Mouse (Mus musculus) CH12.LX (cell line): Measurements from ENCODE around the gene Ppp4r3b. TPM values are rescaled to one million over a fixed set of nuclear protein-coding genes. Genes with fewer than 3 reads are reported as not detected.

ENCODE experiments used
- DNase-seq: peaks from one replicate; pipeline ENCODE4 v3.0.0-alpha.2; 2013; ENCODE audit errors: extremely low read depth
- H3K27ac ChIP-seq: 2 replicates; pipeline ENCODE4 v1.5.1; 2012; ENCODE audit warnings: low read depth, mild to moderate bottlenecking, control low read depth, moderate library complexity; ENCODE audit not compliant: insufficient read depth
- H3K27me3 ChIP-seq: replicated peaks from 2 replicates; pipeline ENCODE3; 2012; ENCODE audit warnings: inconsistent platforms
- H3K36me3 ChIP-seq, 2 experiments: replicated peaks in 1 of 2; 2 replicates each; pipeline versions ENCODE3 to v1.6.1; 2012; ENCODE audit warnings: inconsistent platforms in 1 of 2, low read length in 1 of 2, mild to moderate bottlenecking in 1 of 2, mixed read lengths in 1 of 2, moderate library complexity in 1 of 2; ENCODE audit not compliant: control insufficient read depth in 1 of 2, insufficient read depth in 1 of 2
- H3K4me1 ChIP-seq, 2 experiments: 2 replicates each; pipeline ENCODE4 v1.6.1; 2012; ENCODE audit warnings: inconsistent platforms in 1 of 2, moderate library complexity in 1 of 2; ENCODE audit not compliant: insufficient read depth in 2 of 2, control insufficient read depth in 1 of 2
- H3K4me2 ChIP-seq: 2 replicates; pipeline ENCODE4 v1.6.1; 2012; ENCODE audit warnings: low read depth, mild to moderate bottlenecking, control low read depth; ENCODE audit not compliant: poor library complexity, insufficient read depth, severe bottlenecking
- H3K4me3 ChIP-seq, 3 experiments: fragments of 150-350 bp in 1 of 3; sonication (generic) in 1 of 3; replicated peaks in 1 of 3; 2 replicates each; pipeline versions ENCODE3 to v1.5.1; 2011 to 2012; ENCODE audit warnings: low read depth in 2 of 3, low read length in 2 of 3, mild to moderate bottlenecking in 2 of 3, moderate library complexity in 2 of 3, control low read depth in 1 of 3, improper control_type of control experiment in 1 of 3, inconsistent platforms in 1 of 3, mixed read lengths in 1 of 3; ENCODE audit not compliant: poor library complexity in 1 of 3
- H3K79me2 ChIP-seq: replicated peaks from 2 replicates; pipeline ENCODE4 v1.6.1; 2012; ENCODE audit warnings: mild to moderate bottlenecking, moderate library complexity; ENCODE audit not compliant: control insufficient read depth, poor library complexity, insufficient read depth, severe bottlenecking; ENCODE audit errors: extremely low read depth
- H3K9ac ChIP-seq: 2 replicates; pipeline ENCODE4 v1.6.1; 2012; ENCODE audit warnings: low read depth, mild to moderate bottlenecking, control low read depth, moderate library complexity; ENCODE audit not compliant: insufficient read depth
- H3K9me3 ChIP-seq: replicated peaks from 2 replicates; pipeline ENCODE3; 2012; ENCODE audit warnings: low read length, inconsistent platforms, mixed read lengths
- BHLHE40 ChIP-seq: IDR thresholded peaks from 2 replicates; pipeline ENCODE4 v1.6.1; 2011; ENCODE audit warnings: mild to moderate bottlenecking, low read depth, low read length, improper control_type of control experiment
- CTCF ChIP-seq, 2 experiments: IDR thresholded peaks in 1 of 2; conservative IDR thresholded peaks in 1 of 2; 2 replicates each; pipeline ENCODE4 v1.5.1; 2011 to 2012; ENCODE audit warnings: low read depth in 2 of 2, low read length in 2 of 2, improper control_type of control experiment in 1 of 2, inconsistent platforms in 1 of 2, mild to moderate bottlenecking in 1 of 2, moderate library complexity in 1 of 2
- E2F4 ChIP-seq: IDR thresholded peaks from 2 replicates; pipeline ENCODE4 v1.6.1; 2011; ENCODE audit warnings: low read depth, low read length, improper control_type of control experiment; ENCODE audit not compliant: insufficient replicate concordance
- ELF1 ChIP-seq: IDR thresholded peaks from 2 replicates; pipeline ENCODE4 v1.6.1; 2014; ENCODE audit warnings: low read depth, mild to moderate bottlenecking, inconsistent platforms, low read length, improper control_type of control experiment
- EP300 ChIP-seq: IDR thresholded peaks from 2 replicates; pipeline ENCODE4 v1.6.1; 2011; ENCODE audit warnings: low read length, improper control_type of control experiment
- GABPA ChIP-seq: IDR thresholded peaks from 2 replicates; pipeline ENCODE4 v1.6.1; 2012; ENCODE audit warnings: low read depth, low read length, improper control_type of control experiment, inconsistent platforms; ENCODE audit not compliant: insufficient replicate concordance
- JUN ChIP-seq: IDR thresholded peaks from 2 replicates; pipeline ENCODE4 v1.6.1; 2011; ENCODE audit warnings: low read depth, mild to moderate bottlenecking, low read length, improper control_type of control experiment, moderate library complexity; ENCODE audit not compliant: insufficient read depth
- MEF2A ChIP-seq: IDR thresholded peaks from 2 replicates; pipeline ENCODE4 v1.6.1; 2014; ENCODE audit warnings: low read depth, mild to moderate bottlenecking, inconsistent platforms, low read length, improper control_type of control experiment, borderline replicate concordance
- MXI1 ChIP-seq: IDR thresholded peaks from 2 replicates; pipeline ENCODE4 v1.6.1; 2011; ENCODE audit warnings: mild to moderate bottlenecking, low read depth, low read length, improper control_type of control experiment
- MYC ChIP-seq: IDR thresholded peaks from 2 replicates; pipeline ENCODE4 v1.6.1; 2011; ENCODE audit warnings: low read depth, mild to moderate bottlenecking, improper control_type of control experiment, low read length
- NELFE ChIP-seq: IDR thresholded peaks from 2 replicates; pipeline ENCODE4 v1.6.1; 2011; ENCODE audit warnings: low read depth, low read length, improper control_type of control experiment
- NRF1 ChIP-seq: IDR thresholded peaks from 2 replicates; pipeline ENCODE4 v1.6.1; 2014; ENCODE audit warnings: low read depth, mild to moderate bottlenecking, inconsistent platforms, low read length, improper control_type of control experiment, moderate library complexity
- PAX5 ChIP-seq: IDR thresholded peaks from 2 replicates; pipeline ENCODE4 v1.6.1; 2012; ENCODE audit warnings: low read length, inconsistent platforms, mixed read lengths
- POLR2A ChIP-seq: IDR thresholded peaks from 2 replicates; pipeline ENCODE4 v1.6.1; 2011; ENCODE audit warnings: low read depth, mild to moderate bottlenecking, improper control_type of control experiment, low read length
- RAD21 ChIP-seq: IDR thresholded peaks from 2 replicates; pipeline ENCODE4 v1.6.1; 2011; ENCODE audit warnings: low read depth, mild to moderate bottlenecking, low read length, improper control_type of control experiment, moderate library complexity
- RCOR1 ChIP-seq: conservative IDR thresholded peaks from 2 replicates; pipeline ENCODE4 v1.6.1; 2012; ENCODE audit warnings: low read depth, mild to moderate bottlenecking, inconsistent platforms, low read length, improper control_type of control experiment
- TBP ChIP-seq: conservative IDR thresholded peaks from 2 replicates; pipeline ENCODE4 v1.6.1; 2011; ENCODE audit warnings: low read depth, low read length, improper control_type of control experiment
- UBTF ChIP-seq: IDR thresholded peaks from 2 replicates; pipeline ENCODE4 v1.6.1; 2012; ENCODE audit warnings: low read depth, mild to moderate bottlenecking, inconsistent platforms, low read length, improper control_type of control experiment, moderate library complexity
- USF1 ChIP-seq: IDR thresholded peaks from 2 replicates; pipeline ENCODE4 v1.6.1; 2014; ENCODE audit warnings: low read depth, mild to moderate bottlenecking, inconsistent platforms, low read length, improper control_type of control experiment
- USF2 ChIP-seq: conservative IDR thresholded peaks from 2 replicates; pipeline ENCODE4 v1.6.1; 2011; ENCODE audit warnings: low read depth, low read length, improper control_type of control experiment
- dilution Hi-C: fragments of 300-500 bp; cut with MboI; formaldehyde crosslinking; loops from 2 replicates; pipeline ENCODE4 v1.14.3; 2020; ENCODE audit warnings: low sequenced_read_pairs; ENCODE audit not compliant: extremely low pct_unique_long_range_greater_than_20kb, extremely low pct_ligation_motif_present
- in situ Hi-C: fragments of 300-500 bp; cut with MboI; formaldehyde crosslinking; loops from 3 replicates; pipeline ENCODE4 v1.14.3; 2019; ENCODE audit warnings: low sequenced_read_pairs, low pct_ligation_motif_present, low pct_unique_long_range_greater_than_20kb, mixed read lengths
- polyA plus RNA-seq: library from polyadenylated mRNA; unstranded; fragments of >175 nt; gene quantifications from 2 replicates; pipeline ENCODE4 v1.2.1, GENCODE M21; 2012; ENCODE audit warnings: low read depth; ENCODE audit not compliant: insufficient read length
- total RNA-seq, 2 experiments: library from RNA; depleted of rRNA; stranded (reverse); fragments of 300-350 nt in 1 of 2; fragments of >200 nt in 1 of 2; gene quantifications; 2 replicates each; pipeline ENCODE4 v1.2.3; 2012 to 2014

Gene Ppp4r3b
- total and polyA plus RNA-seq, 3 experiments: 95.5 to 127 (median 116) TPM

DNA sequence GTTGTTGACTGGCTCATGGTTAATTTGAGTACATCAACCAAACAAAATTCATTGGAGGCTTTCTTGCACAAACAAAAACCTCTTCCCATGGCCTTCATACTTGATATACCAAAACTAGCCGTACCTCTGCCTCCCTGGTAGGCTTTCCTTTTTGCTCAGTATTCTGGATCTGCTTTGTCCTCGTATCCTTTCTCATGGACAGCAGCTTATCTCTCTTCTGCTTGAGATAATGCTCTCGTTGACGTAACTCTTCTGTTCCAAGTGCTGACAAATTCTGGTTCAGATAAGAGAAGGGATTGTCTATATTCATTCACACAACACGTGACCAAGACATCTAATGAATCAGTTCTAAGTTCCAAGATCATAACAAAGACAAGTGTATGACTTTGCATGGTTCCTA lies 49.6 kb downstream of the Ppp4r3b start:
- no peak for DNase-seq
- in situ Hi-C loops: no loop called here
- H3K9me3 ChIP-seq: no peaks in the 10 kb centered on the region
- no peak overlapping the region for H3K4me3 ChIP-seq
- H3K36me3 ChIP-seq: peaks cover 42 to 89% of the 10 kb centered on the region in 2 experiments
- TF ChIP-seq PAX5 (no peak), RCOR1 (no peak), NRF1 (no peak), USF2 (no peak), MEF2A (no peak), BHLHE40 (no peak), MXI1 (no peak), UBTF (no peak), NELFE (no peak), ELF1 (no peak), USF1 (no peak), GABPA (no peak), JUN (no peak), RAD21 (no peak), CTCF (conservative IDR thresholded peaks at IDR 0.05 in 1 of 2, IDR thresholded peaks at IDR 0.05 in 1 of 2; ENCODE audit: low read depth in 2 of 2, low read length in 2 of 2) (no peak), TBP (no peak), E2F4 (no peak)
- TF ChIP-seq, all 38 proteins: peak for 0
- no peak overlapping the region for H3K27ac ChIP-seq
- dilution Hi-C loops: no loop called here
- H3K4me1 ChIP-seq: peaks cover 0 to 11% of the 10 kb centered on the region in 2 experiments; a peak in 2 of 4 replicates
- no peaks in the 10 kb centered on the region for H3K27me3 ChIP-seq
- H3K9ac ChIP-seq: no peak overlapping the region
- no peak overlapping the region for H3K4me2 ChIP-seq
- H3K79me2 ChIP-seq: 0 out of 2 replicates have a peak, but pooled peaks cover 2% of the 10 kb centered on the region

DNA sequence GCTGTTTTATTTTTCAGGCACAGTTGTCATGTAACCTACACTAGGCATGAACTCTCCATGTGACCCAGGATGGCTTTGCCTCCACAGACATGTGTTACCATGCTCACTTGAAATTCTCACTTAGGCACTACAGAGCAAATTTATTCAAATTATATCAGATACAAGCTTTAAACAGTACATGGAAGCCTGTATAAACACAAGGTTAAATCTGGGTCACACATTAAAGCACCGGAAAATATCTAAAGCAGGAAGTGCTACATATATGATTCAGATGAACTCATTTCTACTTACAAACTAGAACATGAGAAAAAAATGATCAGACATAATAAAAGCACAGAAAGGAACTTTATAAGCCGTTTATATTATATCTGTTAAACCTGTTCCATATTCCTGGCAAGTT lies 52.1 kb downstream of the Ppp4r3b start:
- Histone ChIP-seq H3K4me2 (no peak overlapping the region), H3K36me3 (peaks cover 56 to 93% of the 10 kb centered on the region in 2 experiments), H3K27ac (no peak overlapping the region), H3K4me1 (no peaks in the 10 kb centered on the region), H3K9me3 (no peaks in the 10 kb centered on the region), H3K27me3 (no peaks in the 10 kb centered on the region), H3K4me3 (no peak overlapping the region), H3K79me2 (0 out of 2 replicates have a peak, but pooled peaks cover 2% of the 10 kb centered on the region)
- no peak for DNase-seq
- dilution Hi-C loops: no loop called here
- in situ Hi-C loops: no loop called here
- TF ChIP-seq PAX5: no peak
- TF ChIP-seq MYC: no peak
- TF ChIP-seq NELFE: no peak
- no peak for TF ChIP-seq POLR2A
- no peak for TF ChIP-seq EP300
- TF ChIP-seq BHLHE40: no peak
- no peak for TF ChIP-seq MEF2A
- TF ChIP-seq, all 38 proteins: peak for 0
- no peak overlapping the region for H3K9ac ChIP-seq
